Mouse (Mus musculus) ES-Bruce4 (cell line): ENCODE measurements at regions not wholly inside any gene's neighbourhood (a gene's known extent, or its start where the extent isn't known, plus 50 kb on each side); places are given as distances from the start of the nearest gene placed in this dataset.

ENCODE experiments used
- CTCF ChIP-seq: IDR thresholded peaks from one replicate; pipeline ENCODE4 v1.8.1; 2011; ENCODE audit warnings: low read depth, low read length
- EP300 ChIP-seq: IDR thresholded peaks from 2 replicates; pipeline ENCODE4 v1.6.1; 2011; ENCODE audit warnings: low read depth, low read length; ENCODE audit not compliant: insufficient read depth
- POLR2A ChIP-seq: IDR thresholded peaks from one replicate; pipeline ENCODE4 v1.8.1; 2011; ENCODE audit warnings: low read length; ENCODE audit not compliant: insufficient read depth

- no peak for TF ChIP-seq CTCF
- no peak for TF ChIP-seq POLR2A
- TF ChIP-seq EP300, result no peak
Observed at GRCm38 (mm10) chr7:129727559-129727958, 135.9 kb downstream of the Wdr11 start.
